Mouse (Mus musculus): ENCODE measurements around the gene Akr7a5.

The Akr7a5 gene

GRCm38 (mm10) chr4:139298671-139299366 lies 11.7 kb upstream of the Akr7a5 start:
- DNase-seq (ENCODE audit: low spot score) = peak; percentile 59

- no peak for DNase-seq (ENCODE audit: low spot score)
Observed at GRCm38 (mm10) chr4:139301780-139302179, 8.8 kb upstream of the Akr7a5 start.

GRCm38 (mm10) chr4:139302241-139302640 lies 8.3 kb upstream of the Akr7a5 start:
- no peak for DNase-seq (ENCODE audit: low spot score)

GRCm38 (mm10) chr4:139305521-139305920 lies 5.0 kb upstream of the Akr7a5 start:
- no peak for DNase-seq (ENCODE audit: low spot score)

- DNase-seq (ENCODE audit: low spot score) = peak; percentile 45
Observed at GRCm38 (mm10) chr4:139307916-139308315, 2.6 kb upstream of the Akr7a5 start.

GRCm38 (mm10) chr4:139309651-139310050 lies 893 bp upstream of the Akr7a5 start:
- no peak for DNase-seq (ENCODE audit: low spot score)

- no peak for DNase-seq (ENCODE audit: low spot score)
Observed at GRCm38 (mm10) chr4:139310899-139311701, 556 bp downstream of the Akr7a5 start.

- DNase-seq (ENCODE audit: low spot score) = no peak
Observed at GRCm38 (mm10) chr4:139311707-139312106, 1.2 kb downstream of the Akr7a5 start.

- peak; percentile 38 for DNase-seq (ENCODE audit: low spot score)
Observed at GRCm38 (mm10) chr4:139312632-139313031, 2.1 kb downstream of the Akr7a5 start.

GRCm38 (mm10) chr4:139318449-139318848 lies 7.9 kb downstream of the Akr7a5 start:
- no peak for DNase-seq (ENCODE audit: low spot score)

GRCm38 (mm10) chr4:139319740-139320139 lies 9.2 kb downstream of the Akr7a5 start:
- DNase-seq (ENCODE audit: low spot score) = no peak

- peak; percentile 86 for DNase-seq (ENCODE audit: low spot score)
Observed at GRCm38 (mm10) chr4:139330605-139331004, 20.1 kb downstream of the Akr7a5 start.

GRCm38 (mm10) chr4:139334631-139335295 lies 24.2 kb downstream of the Akr7a5 start:
- DNase-seq (ENCODE audit: low spot score) = no peak

- no peak for DNase-seq (ENCODE audit: low spot score)
Observed at GRCm38 (mm10) chr4:139335507-139335906, 25.0 kb downstream of the Akr7a5 start.

GRCm38 (mm10) chr4:139336822-139337483 lies 26.4 kb downstream of the Akr7a5 start:
- peak; percentile 77 for DNase-seq (ENCODE audit: low spot score)

GRCm38 (mm10) chr4:139338145-139338544 lies 27.6 kb downstream of the Akr7a5 start:
- no peak for DNase-seq (ENCODE audit: low spot score)

GRCm38 (mm10) chr4:139340835-139341234 lies 30.3 kb downstream of the Akr7a5 start:
- no peak for DNase-seq (ENCODE audit: low spot score)

- DNase-seq (ENCODE audit: low spot score) = peak; percentile 12
Observed at GRCm38 (mm10) chr4:139341556-139342233, 31.2 kb downstream of the Akr7a5 start.

GRCm38 (mm10) chr4:139343718-139344117 lies 33.2 kb downstream of the Akr7a5 start:
- DNase-seq (ENCODE audit: low spot score) = no peak

- DNase-seq (ENCODE audit: low spot score) = no peak
Observed at GRCm38 (mm10) chr4:139345416-139346019, 35.0 kb downstream of the Akr7a5 start.
